Mouse (Mus musculus): ENCODE data around the gene Acad9. TPM values are rescaled to one million over a fixed set of nuclear protein-coding genes. Genes with fewer than 3 reads are reported as not detected.

Gene Acad9
- total RNA-seq (2017): 19.8 to 29.2 TPM (median 23.8 TPM) in 3 replicates

- ATAC-seq (replicated peaks; ENCODE audit: insufficient number of reproducible peaks, low FRiP score, low TSS enrichment, poor library complexity, severe bottlenecking): peak; percentile 95
Measured at GRCm38 (mm10) chr3:36065843-36066651, at the start of gene Acad9. Acad9 (plus strand) TSS chr3:36065979.

- ATAC-seq (replicated peaks; ENCODE audit: insufficient number of reproducible peaks, low FRiP score, low TSS enrichment, poor library complexity, severe bottlenecking): no peak
Measured at GRCm38 (mm10) chr3:36025732-36026131, 40.0 kb upstream of the Acad9 start.

- ATAC-seq (replicated peaks; ENCODE audit: insufficient number of reproducible peaks, low FRiP score, low TSS enrichment, poor library complexity, severe bottlenecking): no peak
Measured at GRCm38 (mm10) chr3:36029993-36030392, 35.8 kb upstream of the Acad9 start.

- ATAC-seq (replicated peaks; ENCODE audit: insufficient number of reproducible peaks, low FRiP score, low TSS enrichment, poor library complexity, severe bottlenecking): no peak
Measured at GRCm38 (mm10) chr3:36031740-36032510, 33.9 kb upstream of the Acad9 start.

- no peak for ATAC-seq (replicated peaks; ENCODE audit: insufficient number of reproducible peaks, low FRiP score, low TSS enrichment, poor library complexity, severe bottlenecking)
Measured at GRCm38 (mm10) chr3:36044520-36044919, 21.3 kb upstream of the Acad9 start.

GRCm38 (mm10) chr3:36045086-36045485 lies 20.7 kb upstream of the Acad9 start:
- ATAC-seq (replicated peaks; ENCODE audit: insufficient number of reproducible peaks, low FRiP score, low TSS enrichment, poor library complexity, severe bottlenecking): no peak

- no peak for ATAC-seq (replicated peaks; ENCODE audit: insufficient number of reproducible peaks, low FRiP score, low TSS enrichment, poor library complexity, severe bottlenecking)
Measured at GRCm38 (mm10) chr3:36049106-36049505, 16.7 kb upstream of the Acad9 start.

- ATAC-seq (replicated peaks; ENCODE audit: insufficient number of reproducible peaks, low FRiP score, low TSS enrichment, poor library complexity, severe bottlenecking): no peak
Measured at GRCm38 (mm10) chr3:36053447-36053846, 12.3 kb upstream of the Acad9 start, which contains the start of gene Ccdc144b. Ccdc144b (minus strand) TSS chr3:36053547.

GRCm38 (mm10) chr3:36060096-36060850 lies 5.5 kb upstream of the Acad9 start:
- peak; percentile 50; the same call in 1 of the 2 replicates for ATAC-seq (replicated peaks; ENCODE audit: insufficient number of reproducible peaks, low FRiP score, low TSS enrichment, poor library complexity, severe bottlenecking)

GRCm38 (mm10) chr3:36064592-36065061 lies 1.2 kb upstream of the Acad9 start:
- no peak; the same call in 1 of the 2 replicates for ATAC-seq (replicated peaks; ENCODE audit: insufficient number of reproducible peaks, low FRiP score, low TSS enrichment, poor library complexity, severe bottlenecking)

GRCm38 (mm10) chr3:36065166-36065565 lies 613 bp upstream of the Acad9 start:
- no peak for ATAC-seq (replicated peaks; ENCODE audit: insufficient number of reproducible peaks, low FRiP score, low TSS enrichment, poor library complexity, severe bottlenecking)

GRCm38 (mm10) chr3:36067731-36068130 lies 2.0 kb downstream of the Acad9 start:
- no peak for ATAC-seq (replicated peaks; ENCODE audit: insufficient number of reproducible peaks, low FRiP score, low TSS enrichment, poor library complexity, severe bottlenecking)

GRCm38 (mm10) chr3:36070436-36070835 lies 4.7 kb downstream of the Acad9 start:
- ATAC-seq (replicated peaks; ENCODE audit: insufficient number of reproducible peaks, low FRiP score, low TSS enrichment, poor library complexity, severe bottlenecking): no peak

GRCm38 (mm10) chr3:36071047-36071446 lies 5.3 kb downstream of the Acad9 start:
- ATAC-seq (replicated peaks; ENCODE audit: insufficient number of reproducible peaks, low FRiP score, low TSS enrichment, poor library complexity, severe bottlenecking): no peak

GRCm38 (mm10) chr3:36074231-36074630 lies 8.5 kb downstream of the Acad9 start:
- ATAC-seq (replicated peaks; ENCODE audit: insufficient number of reproducible peaks, low FRiP score, low TSS enrichment, poor library complexity, severe bottlenecking): no peak

GRCm38 (mm10) chr3:36075466-36075865 lies 9.7 kb downstream of the Acad9 start:
- no peak for ATAC-seq (replicated peaks; ENCODE audit: insufficient number of reproducible peaks, low FRiP score, low TSS enrichment, poor library complexity, severe bottlenecking)

GRCm38 (mm10) chr3:36077386-36077785 lies 11.6 kb downstream of the Acad9 start:
- no peak for ATAC-seq (replicated peaks; ENCODE audit: insufficient number of reproducible peaks, low FRiP score, low TSS enrichment, poor library complexity, severe bottlenecking)

GRCm38 (mm10) chr3:36079886-36080285 lies 14.1 kb downstream of the Acad9 start:
- no peak for ATAC-seq (replicated peaks; ENCODE audit: insufficient number of reproducible peaks, low FRiP score, low TSS enrichment, poor library complexity, severe bottlenecking)

- no peak for ATAC-seq (replicated peaks; ENCODE audit: insufficient number of reproducible peaks, low FRiP score, low TSS enrichment, poor library complexity, severe bottlenecking)
Measured at GRCm38 (mm10) chr3:36080741-36081140, 15.0 kb downstream of the Acad9 start.
